Mouse (Mus musculus): Measurements from ENCODE around the gene Slc44a4. TPM values are rescaled to one million over a fixed set of nuclear protein-coding genes. Genes with fewer than 3 reads are reported as not detected.

Gene Slc44a4
- polyA plus RNA-seq, 1 experiment from 2014 or later = 0.68 TPM

GRCm38 (mm10) chr17:34931735-34932098 lies 17.5 kb downstream of the Slc44a4 start:
- Histone ChIP-seq H3K36me3 (ENCODE audit: control insufficient read depth, insufficient read depth) (0 out of 2 replicates have a peak, but pooled peaks cover 3% of the 10 kb centered on the region), H3K4me1 (ENCODE audit: control insufficient read depth, insufficient read depth, low read length) (0 out of 2 replicates have a peak, but pooled peaks cover 7% of the 10 kb centered on the region), H3K4me2 (ENCODE audit: low read depth, low read length) (peak overlapping the region; percentile 99), H3K4me3 (ENCODE audit: low read length) (peak overlapping the region; percentile 80), H3K9ac (ENCODE audit: low read length) (peak overlapping the region; percentile 90), H3K9me3 (replicated peaks; ENCODE audit: control insufficient read depth, low read length) (no peaks in the 10 kb centered on the region), H3K27me3 (ENCODE audit: control insufficient read depth, insufficient read depth, low read length) (no peaks in the 10 kb centered on the region), H3K27ac (ENCODE audit: low read length) (no peak overlapping the region)
- 13% methylated on average over 14 of the region's 14 CpGs for WGBS
- ATAC-seq (replicated peaks; ENCODE audit: extremely low read depth, insufficient read depth, low FRiP score) = peak; percentile 12; the same call in 1 of the 2 replicates

GRCm38 (mm10) chr17:34932287-34932686 lies 18.0 kb downstream of the Slc44a4 start:
- H3K27me3 ChIP-seq (ENCODE audit: control insufficient read depth, insufficient read depth, low read length) = no peaks in the 10 kb centered on the region
- H3K4me2 ChIP-seq (ENCODE audit: low read depth, low read length) = peak overlapping the region; percentile 99
- peak overlapping the region; percentile 90 for H3K9ac ChIP-seq (ENCODE audit: low read length)
- no peaks in the 10 kb centered on the region for H3K9me3 ChIP-seq (replicated peaks; ENCODE audit: control insufficient read depth, low read length)
- WGBS = 79% methylated on average over 8 of the region's 8 CpGs
- no peak overlapping the region for H3K27ac ChIP-seq (ENCODE audit: low read length)
- H3K36me3 ChIP-seq (ENCODE audit: control insufficient read depth, insufficient read depth) = 0 out of 2 replicates have a peak, but pooled peaks cover 3% of the 10 kb centered on the region
- H3K4me3 ChIP-seq (ENCODE audit: low read length) = peak overlapping the region; percentile 80
- H3K4me1 ChIP-seq (ENCODE audit: control insufficient read depth, insufficient read depth, low read length) = 0 out of 2 replicates have a peak, but pooled peaks cover 7% of the 10 kb centered on the region
- no peak for ATAC-seq (replicated peaks; ENCODE audit: extremely low read depth, insufficient read depth, low FRiP score)

- Histone ChIP-seq H3K4me3 (ENCODE audit: low read length) (no peak overlapping the region), H3K36me3 (ENCODE audit: control insufficient read depth, insufficient read depth) (0 out of 2 replicates have a peak, but pooled peaks cover 3% of the 10 kb centered on the region), H3K9me3 (replicated peaks; ENCODE audit: control insufficient read depth, low read length) (no peaks in the 10 kb centered on the region), H3K4me1 (ENCODE audit: control insufficient read depth, insufficient read depth, low read length) (0 out of 2 replicates have a peak, but pooled peaks cover 7% of the 10 kb centered on the region), H3K27ac (ENCODE audit: low read length) (no peak overlapping the region), H3K27me3 (ENCODE audit: control insufficient read depth, insufficient read depth, low read length) (no peaks in the 10 kb centered on the region), H3K4me2 (ENCODE audit: low read depth, low read length) (0 out of 2 replicates have a peak overlapping the region, but pooled peaks have one; percentile 9), H3K9ac (ENCODE audit: low read length) (no peak overlapping the region)
- 76% methylated on average over 24 of the region's 24 CpGs for WGBS
- no peak for ATAC-seq (replicated peaks; ENCODE audit: extremely low read depth, insufficient read depth, low FRiP score)
These were observed 19.8 kb downstream of the Slc44a4 start for GRCm38 (mm10) chr17:34934031-34934430.

- Histone ChIP-seq H3K9me3 (replicated peaks; ENCODE audit: control insufficient read depth, low read length) (no peaks in the 10 kb centered on the region), H3K4me1 (ENCODE audit: control insufficient read depth, insufficient read depth, low read length) (0 out of 2 replicates have a peak, but pooled peaks cover 7% of the 10 kb centered on the region), H3K4me2 (ENCODE audit: low read depth, low read length) (no peak overlapping the region), H3K27me3 (ENCODE audit: control insufficient read depth, insufficient read depth, low read length) (no peaks in the 10 kb centered on the region), H3K36me3 (ENCODE audit: control insufficient read depth, insufficient read depth) (0 out of 2 replicates have a peak, but pooled peaks cover 3% of the 10 kb centered on the region), H3K4me3 (ENCODE audit: low read length) (no peak overlapping the region), H3K9ac (ENCODE audit: low read length) (no peak overlapping the region), H3K27ac (ENCODE audit: low read length) (no peak overlapping the region)
- ATAC-seq (replicated peaks; ENCODE audit: extremely low read depth, insufficient read depth, low FRiP score) = no peak
- 42% methylated on average over 8 of the region's 8 CpGs for WGBS
These were observed 20.6 kb downstream of the Slc44a4 start for GRCm38 (mm10) chr17:34934830-34935229.

- H3K9ac ChIP-seq (ENCODE audit: low read length) = no peak overlapping the region
- 0 out of 2 replicates have a peak, but pooled peaks cover 3% of the 10 kb centered on the region for H3K36me3 ChIP-seq (ENCODE audit: control insufficient read depth, insufficient read depth)
- H3K4me2 ChIP-seq (ENCODE audit: low read depth, low read length) = no peak overlapping the region
- H3K27me3 ChIP-seq (ENCODE audit: control insufficient read depth, insufficient read depth, low read length) = no peaks in the 10 kb centered on the region
- no peak for ATAC-seq (replicated peaks; ENCODE audit: extremely low read depth, insufficient read depth, low FRiP score)
- H3K27ac ChIP-seq (ENCODE audit: low read length) = no peak overlapping the region
- 82% methylated on average over 6 of the region's 6 CpGs for WGBS
- no peak overlapping the region for H3K4me3 ChIP-seq (ENCODE audit: low read length)
- peaks cover 6% of the 10 kb centered on the region for H3K4me1 ChIP-seq (ENCODE audit: control insufficient read depth, insufficient read depth, low read length)
- no peaks in the 10 kb centered on the region for H3K9me3 ChIP-seq (replicated peaks; ENCODE audit: control insufficient read depth, low read length)
These were observed 23.8 kb downstream of the Slc44a4 start for GRCm38 (mm10) chr17:34937960-34938505.

- Histone ChIP-seq H3K4me3 (ENCODE audit: low read length) (peak overlapping the region; percentile 47), H3K4me1 (ENCODE audit: control insufficient read depth, insufficient read depth, low read length) (peaks cover 6% of the 10 kb centered on the region), H3K4me2 (ENCODE audit: low read depth, low read length) (peak overlapping the region; percentile 65), H3K27me3 (ENCODE audit: control insufficient read depth, insufficient read depth, low read length) (no peaks in the 10 kb centered on the region), H3K27ac (ENCODE audit: low read length) (peak overlapping the region; percentile 66), H3K9ac (ENCODE audit: low read length) (peak overlapping the region; percentile 56), H3K36me3 (ENCODE audit: control insufficient read depth, insufficient read depth) (no peaks in the 10 kb centered on the region), H3K9me3 (replicated peaks; ENCODE audit: control insufficient read depth, low read length) (no peaks in the 10 kb centered on the region)
- 11% methylated on average over 15 of the region's 15 CpGs for WGBS
- peak; percentile 28; the same call in 1 of the 2 replicates for ATAC-seq (replicated peaks; ENCODE audit: extremely low read depth, insufficient read depth, low FRiP score)
These were observed 27.2 kb downstream of the Slc44a4 start for GRCm38 (mm10) chr17:34941344-34942041.

GRCm38 (mm10) chr17:34943128-34943815 lies 29.0 kb downstream of the Slc44a4 start:
- Histone ChIP-seq H3K27ac (ENCODE audit: low read length) (no peak overlapping the region), H3K9me3 (replicated peaks; ENCODE audit: control insufficient read depth, low read length) (no peaks in the 10 kb centered on the region), H3K27me3 (ENCODE audit: control insufficient read depth, insufficient read depth, low read length) (no peaks in the 10 kb centered on the region), H3K4me3 (ENCODE audit: low read length) (no peak overlapping the region), H3K9ac (ENCODE audit: low read length) (no peak overlapping the region), H3K4me2 (ENCODE audit: low read depth, low read length) (no peak overlapping the region), H3K4me1 (ENCODE audit: control insufficient read depth, insufficient read depth, low read length) (peaks cover 6% of the 10 kb centered on the region), H3K36me3 (ENCODE audit: control insufficient read depth, insufficient read depth) (no peaks in the 10 kb centered on the region)
- ATAC-seq (replicated peaks; ENCODE audit: extremely low read depth, insufficient read depth, low FRiP score) = no peak
- WGBS = 77% methylated on average over 4 of the region's 4 CpGs

GRCm38 (mm10) chr17:34944362-34944761 lies 30.1 kb downstream of the Slc44a4 start:
- Histone ChIP-seq H3K9ac (ENCODE audit: low read length) (no peak overlapping the region), H3K27me3 (ENCODE audit: control insufficient read depth, insufficient read depth, low read length) (no peaks in the 10 kb centered on the region), H3K36me3 (ENCODE audit: control insufficient read depth, insufficient read depth) (peaks cover under 1% of the 10 kb centered on the region; the same call in 1 of the 2 replicates), H3K4me3 (ENCODE audit: low read length) (no peak overlapping the region), H3K4me1 (ENCODE audit: control insufficient read depth, insufficient read depth, low read length) (peaks cover 6% of the 10 kb centered on the region), H3K9me3 (replicated peaks; ENCODE audit: control insufficient read depth, low read length) (no peaks in the 10 kb centered on the region), H3K27ac (ENCODE audit: low read length) (no peak overlapping the region), H3K4me2 (ENCODE audit: low read depth, low read length) (no peak overlapping the region)
- no peak for ATAC-seq (replicated peaks; ENCODE audit: extremely low read depth, insufficient read depth, low FRiP score)

All from heart, embryonic 16.5 days (tissue).